Mouse (Mus musculus): ENCODE results near the gene Lhx1.

Gene Lhx1

DNA sequence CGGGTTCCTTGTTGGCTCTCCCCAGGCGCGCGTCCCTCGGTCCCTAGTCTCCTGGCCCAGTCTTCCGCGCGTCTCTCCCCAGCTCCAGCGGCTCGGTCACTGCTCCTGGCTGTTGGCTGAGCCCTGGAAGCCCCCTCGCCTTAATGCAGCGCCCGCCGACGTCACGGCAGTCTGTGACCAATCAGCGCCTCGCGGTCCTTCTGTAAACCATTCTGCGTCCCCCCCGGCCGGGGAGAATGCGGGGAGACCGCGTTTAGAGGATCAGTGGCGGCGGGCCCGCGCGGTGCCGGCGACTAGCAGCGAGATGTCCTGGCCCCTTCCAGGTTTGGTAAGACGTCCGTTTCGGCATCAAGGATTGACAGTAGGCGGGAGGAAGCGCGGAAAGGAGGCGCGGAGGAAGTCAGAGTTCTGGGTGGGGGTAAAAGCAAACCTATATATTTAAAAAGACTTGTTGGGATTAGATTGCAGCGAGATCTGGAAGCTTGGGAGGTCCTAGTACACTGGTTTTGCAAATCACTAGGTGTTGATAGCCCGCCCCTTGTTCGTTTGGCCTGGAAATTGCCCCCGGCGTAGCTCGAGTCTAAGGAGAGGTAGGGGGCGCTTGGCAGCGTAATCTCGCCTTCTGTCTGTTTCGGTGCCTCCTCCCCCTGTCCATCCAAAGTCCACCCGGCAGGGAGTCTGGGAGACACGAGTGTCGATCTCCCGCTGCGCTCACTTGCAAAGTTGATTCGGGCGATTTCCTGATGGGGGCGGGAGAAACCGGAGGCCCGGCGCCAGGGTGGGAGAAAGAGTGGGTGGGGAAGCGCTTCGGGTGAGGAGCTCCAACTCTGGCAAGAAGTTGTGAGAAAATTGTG lies at the start of gene Lhx1:
TSS of gene Lhx1 (minus strand) at position 115 of the 854 bp plus-strand sequence.
- no peak for DNase-seq (ENCODE audit: low read depth)

DNA sequence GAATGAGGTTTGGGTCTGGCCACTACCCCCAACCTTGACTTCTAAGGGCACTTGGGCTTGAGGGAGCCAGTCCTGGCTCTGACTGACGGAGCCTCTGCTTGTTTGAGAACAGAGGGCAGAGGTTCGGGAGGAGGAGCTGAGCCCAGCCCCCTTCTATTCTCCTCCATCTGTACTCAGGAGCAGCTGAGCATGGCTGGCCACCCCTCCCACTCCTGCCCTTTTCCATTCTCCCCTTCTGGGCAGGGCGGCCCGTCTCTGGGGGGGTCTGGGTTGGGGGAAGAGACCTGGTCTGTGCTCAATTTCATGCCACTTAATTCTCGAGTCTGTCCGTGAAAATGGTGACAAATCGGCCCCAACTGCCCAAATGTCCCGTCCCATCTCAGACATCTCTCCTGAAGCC lies 49.5 kb upstream of the Lhx1 start:
- no peak for DNase-seq (ENCODE audit: low read depth)

DNA sequence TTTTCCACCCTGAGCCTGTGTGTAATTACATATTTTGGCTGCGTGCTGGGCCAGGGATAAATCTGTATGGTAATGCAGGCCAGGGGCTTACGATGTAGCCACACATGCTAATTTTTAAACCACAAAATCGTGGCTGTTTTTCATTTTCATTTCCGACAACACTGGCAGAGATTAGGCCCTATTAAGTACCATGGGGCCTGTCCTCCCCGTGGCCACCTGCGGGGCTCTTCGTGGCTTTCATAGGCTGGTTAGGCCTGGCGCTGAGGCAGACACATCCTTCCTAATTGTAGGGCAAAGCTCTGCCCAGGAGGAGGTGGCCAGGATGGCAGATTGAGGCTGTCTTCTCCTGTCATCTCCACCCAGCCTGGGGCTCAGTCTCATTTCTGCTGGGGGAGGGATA lies 48.3 kb upstream of the Lhx1 start:
- no peak for DNase-seq (ENCODE audit: low read depth)

DNA sequence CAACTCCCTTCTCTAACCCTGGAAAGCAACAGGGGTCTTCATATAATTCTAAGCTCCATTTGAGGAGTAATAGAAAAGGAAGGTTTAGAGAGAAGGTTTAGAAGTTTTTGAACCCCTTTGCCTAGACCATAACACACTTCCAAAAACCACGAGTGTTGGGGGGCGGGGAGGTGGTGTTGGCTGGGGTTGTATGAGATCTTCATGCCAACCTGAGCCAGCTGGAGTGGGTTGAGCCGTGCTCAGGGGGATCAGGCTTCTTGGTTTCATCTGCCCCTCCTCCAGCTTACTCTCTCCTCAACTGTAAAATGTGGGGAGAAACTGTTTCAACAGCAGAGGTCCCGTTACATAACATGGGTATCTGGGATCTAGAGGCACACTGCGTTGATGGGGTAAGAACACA lies 45.5 kb upstream of the Lhx1 start:
- DNase-seq (ENCODE audit: low read depth), result no peak

- no peak for DNase-seq (ENCODE audit: low read depth)
Measured at GRCm38 (mm10) chr11:84570392-84570791, 45.1 kb upstream of the Lhx1 start.

DNA sequence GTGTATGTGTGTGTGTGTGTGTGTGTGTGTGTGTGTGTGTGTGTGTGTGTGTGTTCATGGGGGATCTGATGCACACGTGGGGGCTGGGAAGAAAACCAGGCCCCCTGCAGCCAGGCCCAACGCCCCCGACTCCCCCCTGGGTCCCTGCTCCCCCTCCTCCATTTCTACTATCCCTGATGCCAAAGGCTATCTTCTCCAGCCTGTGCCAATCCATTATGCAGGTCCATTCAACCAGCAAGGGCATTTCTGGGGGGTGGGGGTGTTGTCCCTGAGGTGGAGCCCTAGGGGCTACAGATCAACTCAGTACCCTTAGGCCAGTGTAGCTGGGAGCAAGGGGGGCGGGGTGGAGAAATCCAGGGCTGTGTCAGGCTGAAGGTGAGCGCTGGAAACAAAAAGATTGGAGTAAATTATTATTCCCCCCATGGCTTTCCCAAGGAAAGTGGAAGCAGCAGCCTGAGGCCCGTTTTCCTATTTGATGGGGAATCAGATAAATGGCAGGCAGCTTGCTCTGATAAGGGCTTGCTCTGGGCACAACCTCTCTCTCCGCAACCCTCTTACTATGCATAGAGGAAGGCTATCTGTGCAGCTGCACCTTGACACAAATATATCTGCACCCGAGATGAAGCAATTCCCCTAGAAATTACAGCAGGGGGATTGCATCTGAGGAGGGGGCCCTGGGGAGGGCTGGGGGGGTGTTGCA lies 43.9 kb upstream of the Lhx1 start:
- no peak for DNase-seq (ENCODE audit: low read depth)

GRCm38 (mm10) chr11:84568482-84568881 lies 43.1 kb upstream of the Lhx1 start:
- DNase-seq (ENCODE audit: low read depth), result no peak

GRCm38 (mm10) chr11:84566691-84567090 lies 41.4 kb upstream of the Lhx1 start:
- no peak for DNase-seq (ENCODE audit: low read depth)

DNA sequence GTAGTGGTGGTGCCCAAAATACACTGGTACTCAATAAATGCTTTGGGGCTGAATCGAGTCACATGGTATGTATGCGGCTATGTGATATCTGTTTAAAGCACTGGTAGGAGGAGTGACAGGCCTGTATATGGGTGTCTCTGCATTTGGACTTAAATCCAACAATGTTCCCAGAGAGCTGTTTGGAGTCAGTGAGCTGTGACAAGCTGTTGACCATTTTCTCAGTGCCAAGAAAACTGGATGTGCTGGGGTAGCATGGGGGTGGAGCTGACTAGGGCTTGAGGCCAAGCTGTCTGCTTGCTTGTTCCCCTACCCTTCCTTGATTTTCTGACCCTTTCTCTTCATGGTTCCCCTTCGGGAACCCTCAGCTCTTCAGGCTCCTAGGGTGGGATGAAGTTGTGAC lies 39.9 kb upstream of the Lhx1 start:
- DNase-seq (ENCODE audit: low read depth), result no peak

DNA sequence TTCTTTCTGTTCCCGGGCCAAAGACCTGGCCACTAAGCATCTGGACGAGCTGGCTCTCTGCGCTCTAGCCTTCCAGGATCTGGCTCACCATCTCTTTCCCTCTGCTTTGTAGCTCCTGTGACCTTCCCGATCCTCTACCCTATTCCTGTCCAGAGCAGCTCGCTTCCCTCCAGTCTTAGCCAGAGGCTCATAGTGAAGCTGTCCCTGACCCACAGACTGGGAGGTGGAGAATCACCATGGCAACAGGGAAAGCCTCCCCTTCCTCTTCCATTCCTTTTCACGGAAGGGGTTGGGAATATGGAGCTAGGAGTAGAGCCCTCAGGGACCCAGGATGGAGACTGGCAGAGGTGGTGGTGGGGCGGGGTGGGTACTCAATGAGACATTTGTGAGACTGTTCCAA lies 38.0 kb upstream of the Lhx1 start:
- DNase-seq (ENCODE audit: low read depth), result no peak

- DNase-seq (ENCODE audit: low read depth), result no peak
Measured at GRCm38 (mm10) chr11:84562758-84563347, 37.5 kb upstream of the Lhx1 start.

GRCm38 (mm10) chr11:84561546-84561945 lies 36.2 kb upstream of the Lhx1 start:
- peak; percentile 27 for DNase-seq (ENCODE audit: low read depth)

- no peak for DNase-seq (ENCODE audit: low read depth)
Measured at GRCm38 (mm10) chr11:84553821-84554450, 28.6 kb upstream of the Lhx1 start.

DNA sequence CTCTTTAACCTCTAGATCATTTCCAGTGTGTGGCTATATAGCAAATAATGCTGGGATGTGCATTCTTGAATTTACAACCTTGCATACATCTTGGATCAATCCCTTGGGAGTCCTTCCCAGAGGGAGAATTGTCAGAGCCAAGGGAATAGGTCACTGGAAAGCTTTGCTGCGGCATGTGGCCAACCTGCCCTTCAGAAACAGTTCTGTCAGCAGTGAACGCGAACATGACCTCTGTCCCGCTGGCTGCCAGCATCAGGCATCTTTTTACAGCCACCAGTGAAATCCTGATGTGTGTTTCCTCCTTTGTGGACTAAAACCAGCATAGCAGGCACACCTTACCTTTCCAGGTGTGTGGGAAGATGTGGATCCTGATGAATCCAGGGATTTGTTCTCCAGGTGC lies 26.0 kb upstream of the Lhx1 start:
- DNase-seq (ENCODE audit: low read depth), result no peak

DNA sequence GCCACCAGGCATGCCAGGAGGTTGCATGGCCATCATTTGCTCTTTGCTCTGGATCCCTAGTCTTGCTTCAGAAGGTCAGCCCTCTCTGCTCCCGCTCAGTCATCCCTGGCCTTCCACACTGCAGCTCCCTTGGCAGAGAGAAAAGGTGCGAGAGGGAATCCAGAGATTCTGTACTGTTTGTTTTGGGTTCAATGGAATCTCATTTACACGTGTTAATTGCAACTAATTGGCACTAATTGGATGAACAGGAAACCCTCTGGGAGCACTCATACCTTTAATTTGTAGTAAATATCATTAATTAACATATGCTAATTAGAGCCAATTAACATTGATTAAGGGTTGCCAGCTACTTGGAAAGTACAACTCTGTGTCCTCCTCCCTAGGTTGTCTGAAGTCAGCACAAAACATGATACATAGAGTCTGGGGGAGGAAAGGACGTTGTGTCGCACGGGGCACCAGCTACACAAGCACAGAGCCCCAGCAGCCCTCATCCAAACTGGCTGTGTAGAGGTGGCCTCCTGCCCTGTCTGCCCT lies 24.0 kb upstream of the Lhx1 start:
- DNase-seq (ENCODE audit: low read depth), result no peak

DNA sequence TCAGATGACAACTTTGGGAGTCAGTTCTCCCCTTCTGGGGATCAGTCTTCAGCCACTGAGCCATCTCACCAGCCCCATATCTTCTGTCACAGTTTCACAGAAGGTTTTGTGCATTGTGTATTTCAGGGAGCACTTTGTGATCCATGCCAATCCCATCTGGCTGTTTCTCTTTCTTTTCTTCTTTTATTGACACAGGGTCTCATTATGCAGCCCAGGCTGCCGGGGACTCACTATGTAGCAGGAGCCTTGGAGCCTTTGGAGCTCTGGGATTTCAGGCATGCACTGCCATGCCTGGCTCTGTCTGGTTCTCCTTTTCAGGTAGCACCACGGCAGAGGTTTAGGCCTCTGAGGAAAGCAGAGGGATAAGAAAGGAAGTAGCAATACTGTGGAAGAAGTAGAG lies 23.0 kb upstream of the Lhx1 start:
- DNase-seq (ENCODE audit: low read depth), result no peak

DNA sequence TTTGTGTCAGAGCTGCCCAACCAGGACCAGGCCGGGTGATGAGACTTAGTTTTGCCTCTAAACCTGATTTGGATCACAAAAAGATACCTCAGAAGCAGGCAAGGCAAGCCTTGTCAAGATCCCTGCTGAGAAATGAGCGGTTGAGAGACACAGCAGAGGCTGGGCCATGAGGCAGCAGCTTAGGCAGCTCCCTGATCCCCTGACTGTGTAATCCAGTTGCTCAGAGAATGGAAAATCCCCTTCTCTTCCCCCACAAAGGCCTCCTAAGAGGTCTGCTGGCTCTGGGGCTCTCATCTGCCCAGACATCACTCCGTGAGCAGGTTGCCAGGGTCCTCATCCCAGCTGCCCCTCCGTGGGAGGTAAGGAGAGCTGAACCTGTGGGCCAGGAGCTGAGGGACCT lies 14.6 kb upstream of the Lhx1 start:
- DNase-seq (ENCODE audit: low read depth), result no peak

DNA sequence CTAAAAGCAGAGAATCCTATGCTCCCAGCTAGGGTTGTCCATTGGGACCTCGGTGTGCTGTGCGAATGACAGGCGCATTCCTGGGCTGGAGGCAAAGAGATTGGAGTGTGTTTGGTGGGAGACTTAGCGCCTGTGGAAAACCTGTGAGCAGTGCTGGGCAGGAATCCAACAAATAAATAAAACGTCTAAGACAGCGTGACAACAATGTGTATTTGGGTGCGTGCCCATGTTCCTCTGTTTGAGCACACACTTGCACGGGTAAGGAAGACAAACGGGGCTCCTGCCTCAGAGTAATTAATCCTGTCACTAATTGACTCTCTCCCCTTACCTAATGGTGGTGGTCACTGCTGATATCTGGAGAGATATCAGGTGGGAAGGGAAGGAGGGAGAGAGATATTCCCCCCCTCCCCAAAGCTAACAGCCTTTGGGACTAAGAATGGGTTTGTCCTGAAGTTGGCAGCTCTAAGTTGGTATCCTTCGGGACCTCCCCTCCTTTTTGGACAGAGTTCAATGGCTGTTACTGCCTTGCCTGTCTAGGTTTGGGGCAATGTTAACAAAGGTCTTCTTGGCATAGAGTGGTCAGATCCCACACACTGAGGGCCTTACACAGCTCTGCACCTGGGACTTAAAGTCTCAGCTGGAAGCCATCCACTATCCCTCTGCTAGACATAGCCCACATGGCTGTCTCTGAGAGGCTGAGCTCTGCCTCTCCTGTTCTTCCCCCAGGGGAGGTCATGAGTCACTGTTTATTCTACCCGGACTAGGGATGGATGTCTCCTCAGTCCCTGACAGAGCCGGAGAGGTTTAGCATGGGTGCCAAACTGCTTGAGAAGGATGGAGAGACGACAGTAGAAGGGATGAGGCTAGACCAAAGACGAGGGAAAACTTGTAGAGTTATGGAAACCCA lies 4.7 kb upstream of the Lhx1 start:
- no peak for DNase-seq (ENCODE audit: low read depth)

- DNase-seq (ENCODE audit: low read depth), result no peak
Measured at GRCm38 (mm10) chr11:84529143-84529755, 3.9 kb upstream of the Lhx1 start.

- no peak for DNase-seq (ENCODE audit: low read depth)
Measured at GRCm38 (mm10) chr11:84526976-84527860, 1.9 kb upstream of the Lhx1 start.

Data from fibroblast of lung, adult 2 months (primary cell).